Mouse (Mus musculus) gastrocnemius, postnatal 36 days (tissue): Measurements from ENCODE around the gene Lrrc7. TPM values are rescaled to one million over a fixed set of nuclear protein-coding genes. Genes with fewer than 3 reads are reported as not detected.
"Not testable (repeated sequence)": the region's sequence is repeated elsewhere in the genome, so short reads cannot be mapped to it uniquely, and the experiment has no call there.

ENCODE experiments used
- DNase-seq, 2 experiments: peaks; one replicate each; pipeline ENCODE4 v3.0.0; 2022
- intact Hi-C: fragments of 180-260 bp; cut with DNase I; formaldehyde crosslinking; loops from one replicate; pipeline ENCODE4 v1.15.1; 2025
- total RNA-seq, 2 experiments: library from RNA; stranded (reverse); gene quantifications; 2 replicates each; pipeline ENCODE4 v1.2.3; 2021

Lrrc7 gene
- total RNA-seq, 2 experiments from 2014 or later = not detected

GRCm38 (mm10) chr3:158174880-158175735, 386.9 kb downstream of the Lrrc7 start:
- intact Hi-C loops = no loop called here
- no peak for DNase-seq

DNA sequence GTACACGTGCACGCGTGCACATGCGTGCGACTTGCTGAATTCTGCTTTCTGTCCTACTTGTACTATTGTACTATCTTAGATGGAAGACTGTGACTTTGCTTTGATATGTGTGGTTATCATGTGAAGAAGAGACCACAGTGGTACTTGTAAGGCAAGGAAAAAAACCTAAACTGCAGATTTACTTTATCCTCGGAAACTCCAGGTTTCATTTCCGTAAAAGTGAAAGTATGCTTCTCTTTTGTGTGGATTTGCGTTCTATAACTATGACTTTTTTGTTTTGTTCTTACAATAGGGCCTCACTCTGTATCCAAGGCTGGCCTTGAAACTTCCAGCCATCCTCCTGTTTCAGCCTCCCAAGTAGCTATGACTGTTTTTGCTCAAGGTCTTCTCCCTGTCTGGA, 392.8 kb downstream of the Lrrc7 start:
- DNase-seq = no peak
- intact Hi-C loops = no loop called here

DNA sequence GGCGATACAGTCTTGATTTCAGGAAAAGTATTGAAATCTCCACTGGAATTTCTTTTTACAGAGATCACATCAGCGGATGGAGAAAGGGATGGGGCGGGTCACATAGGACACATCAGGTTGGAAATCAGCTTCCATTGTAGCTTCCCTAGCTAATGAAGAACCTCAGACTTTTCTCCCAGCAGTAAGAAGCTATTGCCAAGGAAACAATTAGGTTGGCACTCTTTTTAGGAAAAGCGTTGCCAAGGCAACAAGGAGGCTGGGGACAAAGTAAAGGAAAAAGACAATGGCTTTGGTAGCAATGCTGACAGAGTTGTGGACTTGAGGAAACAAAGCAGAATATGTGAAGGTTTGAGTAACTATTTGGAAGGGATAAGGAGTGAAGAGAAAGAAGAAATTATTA, 393.6 kb downstream of the Lrrc7 start:
- DNase-seq = no peak
- intact Hi-C loops = no loop called here

DNA sequence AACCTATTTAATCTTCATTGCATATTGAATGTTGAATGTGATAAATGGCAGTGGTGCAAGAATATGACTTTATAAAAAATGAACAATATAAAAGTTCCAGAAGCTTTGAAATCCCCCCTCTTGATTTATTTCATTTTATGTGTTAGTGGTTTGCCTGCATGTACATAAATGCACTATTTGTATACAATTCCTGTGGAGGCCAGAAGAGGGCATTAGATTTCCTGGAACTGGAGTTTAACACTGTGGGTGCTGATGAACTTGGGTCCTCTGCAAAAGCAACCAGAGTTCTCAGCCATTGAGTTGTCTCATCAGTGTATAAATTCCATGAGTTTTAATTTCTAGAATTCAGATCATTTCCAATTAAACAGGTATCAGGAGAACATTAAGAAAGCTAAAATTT, 397.0 kb downstream of the Lrrc7 start:
- no peak for DNase-seq
- intact Hi-C loops = no loop called here

DNA sequence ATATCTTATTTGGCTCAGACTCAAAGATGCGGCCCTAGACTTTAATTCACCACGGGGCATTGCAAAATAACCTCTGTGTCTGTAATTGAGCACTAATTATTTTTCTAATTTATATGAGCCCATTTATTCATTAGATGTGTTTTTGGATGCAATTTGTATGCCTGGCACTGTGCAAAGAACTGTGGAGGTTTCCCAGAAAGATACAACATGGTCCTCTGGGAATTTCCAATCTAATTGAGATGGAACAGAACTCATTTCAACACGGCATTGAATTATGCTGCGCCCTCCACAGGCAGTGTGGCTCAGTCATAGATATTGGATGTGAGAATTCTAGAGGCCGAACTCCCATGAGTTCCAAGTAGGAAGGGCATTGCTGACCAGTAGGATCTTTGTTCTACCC, 397.6 kb downstream of the Lrrc7 start:
- intact Hi-C loops = no loop called here
- no peak for DNase-seq

GRCm38 (mm10) chr3:158163127-158163526, 398.9 kb downstream of the Lrrc7 start:
- DNase-seq = no peak
- intact Hi-C loops = no loop called here

DNA sequence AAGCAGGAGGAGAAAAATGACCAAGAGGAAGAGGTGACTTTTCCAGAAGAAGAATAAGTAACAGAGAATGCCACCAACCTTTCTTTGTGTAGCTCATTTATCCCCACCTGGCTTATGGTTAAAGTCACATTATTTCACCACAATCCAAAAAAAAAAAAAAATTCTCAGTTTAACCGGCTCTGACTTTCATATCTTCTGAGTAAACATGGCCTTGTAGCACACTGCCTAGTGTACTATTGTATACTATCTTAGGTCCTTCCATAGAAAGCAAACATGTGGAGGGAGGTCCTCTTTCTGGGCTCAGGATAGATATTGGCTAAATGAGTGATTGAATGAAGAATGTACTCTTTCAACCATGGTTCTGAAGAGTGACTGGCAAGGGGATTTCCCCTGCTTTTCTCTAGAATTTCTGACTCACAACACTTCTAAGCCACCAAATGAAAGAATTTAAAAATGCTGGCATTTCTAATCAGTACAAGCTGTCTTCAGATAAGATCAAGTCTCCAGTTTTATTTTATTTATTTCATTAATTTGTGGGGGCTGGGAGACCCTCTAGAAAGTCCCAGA, 400.0 kb downstream of the Lrrc7 start:
- DNase-seq = no peak
- intact Hi-C loops = no loop called here

DNA sequence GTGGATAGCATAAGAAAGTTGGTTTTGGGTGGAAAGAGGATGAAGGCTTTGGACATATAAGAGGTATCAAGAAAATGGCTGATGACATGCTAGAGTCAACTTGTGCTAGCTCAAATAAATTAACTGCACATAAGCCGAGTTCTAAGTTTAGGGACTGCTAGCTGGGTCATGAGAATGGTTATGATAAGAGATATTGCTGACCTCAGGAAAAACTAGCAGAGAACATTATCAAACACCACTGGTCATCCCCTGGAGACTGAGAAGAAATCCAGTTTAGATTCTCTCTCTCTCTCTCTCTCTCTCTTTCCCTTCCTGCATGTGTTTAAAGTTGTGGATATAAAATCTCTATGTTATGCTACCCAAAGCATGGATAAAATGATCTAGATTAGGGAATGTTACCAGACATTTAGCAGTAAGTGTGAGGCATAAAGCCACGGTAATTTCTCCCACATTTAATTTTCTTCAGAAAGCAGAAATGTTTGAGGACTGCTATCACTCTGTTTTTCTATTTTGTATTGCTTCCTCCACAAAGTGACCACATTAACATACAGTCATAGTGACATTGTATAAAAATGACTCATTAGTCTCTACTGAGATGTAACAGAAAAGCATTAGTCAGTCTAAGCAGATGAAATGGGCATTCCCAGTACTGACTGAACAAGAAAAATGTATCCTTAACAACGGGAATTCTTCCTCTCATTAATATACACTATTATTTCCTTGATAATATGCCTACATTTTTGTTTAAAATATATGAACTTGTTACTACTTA, 406.3 kb downstream of the Lrrc7 start:
- intact Hi-C loops = no loop called here
- DNase-seq = no peak

DNA sequence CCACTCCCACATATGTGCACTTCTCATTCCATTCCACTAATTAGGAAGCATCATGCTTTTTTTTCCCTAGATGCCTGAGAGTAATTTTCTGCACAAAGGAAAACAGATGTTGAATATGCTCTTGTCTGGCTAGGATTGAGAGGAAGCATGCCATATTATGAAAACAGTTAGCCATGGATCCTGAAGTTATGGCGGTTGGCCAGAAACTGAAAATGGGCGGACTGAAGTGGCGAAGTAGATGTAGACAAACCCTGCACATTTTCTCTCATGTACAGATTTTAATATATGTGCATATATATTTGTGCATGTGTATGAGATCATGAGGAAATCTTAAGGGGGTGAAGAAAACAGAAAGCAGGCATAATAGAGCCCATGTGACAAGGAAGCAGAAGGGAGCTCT, 407.9 kb downstream of the Lrrc7 start:
- no peak for DNase-seq
- intact Hi-C loops = no loop called here

- DNase-seq = no peak
- intact Hi-C loops = no loop called here
Observed at GRCm38 (mm10) chr3:158148998-158149397, 413.0 kb downstream of the Lrrc7 start.

- intact Hi-C loops = no loop called here
- no peak for DNase-seq
Observed at GRCm38 (mm10) chr3:158140629-158141028, 421.4 kb downstream of the Lrrc7 start.

DNA sequence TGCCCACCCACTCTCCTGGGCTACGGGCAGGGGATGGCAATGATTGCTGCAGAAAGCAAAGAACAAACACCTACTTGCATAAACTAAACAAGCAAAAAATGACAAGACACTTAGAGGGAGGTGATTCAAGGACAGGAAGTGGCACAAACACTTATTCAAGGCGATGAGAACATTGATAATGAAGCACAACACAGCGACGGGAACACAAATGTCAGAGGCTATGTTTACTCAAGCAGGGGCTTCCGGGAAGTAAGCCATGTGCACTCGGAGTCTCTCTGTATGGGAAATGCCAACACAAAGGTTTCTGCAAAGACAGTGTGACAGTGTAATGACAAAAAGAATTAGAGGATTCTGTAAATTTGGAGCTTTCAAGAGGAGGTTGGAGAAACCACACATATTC, 424.2 kb downstream of the Lrrc7 start:
- intact Hi-C loops = no loop called here
- no peak for DNase-seq

- intact Hi-C loops = no loop called here
- no peak for DNase-seq
Observed at GRCm38 (mm10) chr3:158131672-158132071, 430.3 kb downstream of the Lrrc7 start.

DNA sequence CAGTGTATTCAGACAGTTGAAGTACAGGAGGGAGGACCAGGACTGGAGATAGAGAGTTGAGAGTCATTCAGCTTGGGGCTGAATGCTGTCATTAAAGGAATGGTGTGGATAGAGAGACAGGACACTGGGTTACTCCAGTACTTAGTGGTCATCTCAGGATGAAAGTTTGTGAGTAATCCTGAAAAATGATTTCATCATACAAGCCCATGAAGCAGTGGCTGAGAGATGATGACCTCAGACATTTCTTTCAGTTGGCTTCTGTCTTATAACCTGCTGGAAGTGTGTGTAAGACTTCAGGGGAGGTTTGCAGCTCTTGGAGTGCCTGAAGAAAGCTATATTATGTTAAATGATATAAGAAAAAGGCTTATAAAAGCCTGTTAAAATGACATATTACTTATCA, 430.8 kb downstream of the Lrrc7 start:
- intact Hi-C loops = no loop called here
- no peak for DNase-seq

DNA sequence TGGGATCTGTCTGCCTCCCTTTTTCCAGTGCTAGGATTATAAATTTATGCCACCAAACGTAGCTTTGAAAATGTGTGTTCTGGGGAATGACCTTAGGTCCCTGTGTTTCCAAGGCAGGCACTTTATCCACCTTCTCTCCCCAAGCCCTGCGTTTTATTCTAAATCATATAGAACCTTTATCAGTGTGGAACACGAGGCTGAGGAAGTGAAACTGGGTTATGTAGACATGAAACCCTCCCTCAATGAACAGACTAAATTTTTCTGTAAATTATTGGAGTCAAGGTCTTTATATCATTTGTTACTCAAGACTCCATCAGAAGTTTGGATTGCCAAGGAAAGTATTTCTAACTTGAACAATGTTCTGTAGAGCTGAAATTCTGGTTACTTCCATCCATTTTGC, 439.1 kb downstream of the Lrrc7 start:
- intact Hi-C loops = no loop called here
- no peak for DNase-seq

- DNase-seq = no peak
- intact Hi-C loops = no loop called here
Observed at GRCm38 (mm10) chr3:158105260-158105659, 456.8 kb downstream of the Lrrc7 start.

DNA sequence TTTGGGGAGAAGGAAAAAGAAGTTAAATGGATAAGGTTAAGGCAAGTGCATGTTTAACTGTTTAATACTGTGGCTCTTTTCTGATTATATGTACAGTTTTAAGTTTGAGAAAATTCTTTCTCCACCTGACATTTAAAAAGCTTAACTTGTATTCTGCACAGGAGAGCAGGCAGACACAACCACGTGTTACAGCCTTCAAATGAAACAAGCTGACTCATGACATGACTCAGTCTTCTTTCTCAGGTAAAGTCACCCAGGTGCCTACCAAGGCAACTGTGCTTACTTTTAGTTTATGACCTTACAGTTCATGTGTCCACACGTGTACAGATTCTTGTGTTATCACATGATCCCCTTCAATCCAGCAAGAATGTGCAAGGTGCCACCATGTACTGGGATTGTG, 458.6 kb downstream of the Lrrc7 start:
- no peak for DNase-seq
- intact Hi-C loops = no loop called here

DNA sequence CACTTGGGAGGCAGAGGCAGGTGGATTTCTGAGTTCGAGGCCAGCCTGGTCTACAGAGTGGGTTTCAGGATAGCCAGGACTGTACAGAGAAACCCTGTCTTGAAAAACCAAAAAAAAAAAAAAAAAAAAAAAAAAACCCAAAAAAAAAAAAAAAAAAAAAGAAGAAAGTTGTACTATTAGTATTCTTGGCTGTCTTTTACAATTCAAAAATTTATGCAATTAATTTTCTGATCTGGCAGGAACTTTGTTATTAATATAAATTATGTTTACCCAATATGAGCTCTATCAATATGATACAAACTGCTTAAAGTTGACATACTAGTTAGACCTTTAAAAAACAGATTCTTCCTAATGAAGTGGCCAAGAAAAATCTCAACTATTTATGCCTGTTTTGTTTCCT, 459.5 kb downstream of the Lrrc7 start:
- intact Hi-C loops, DNase-seq: not testable (repeated sequence)

- DNase-seq, intact Hi-C loops: not testable (repeated sequence)
Observed at GRCm38 (mm10) chr3:158102043-158102442, 460.0 kb downstream of the Lrrc7 start.

- no peak for DNase-seq
- intact Hi-C loops = no loop called here
Observed at GRCm38 (mm10) chr3:158093919-158094318, 468.1 kb downstream of the Lrrc7 start.

- DNase-seq = no peak
- intact Hi-C loops = no loop called here
Observed at GRCm38 (mm10) chr3:158091601-158092000, 470.4 kb downstream of the Lrrc7 start.
